Mouse (Mus musculus) MEL (cell line): ENCODE results near the gene Fgfr2. TPM values are rescaled to one million over a fixed set of nuclear protein-coding genes. Genes with fewer than 3 reads are reported as not detected.

Experiments
- DNase-seq: peaks from one replicate; pipeline ENCODE4 v3.0.0; 2011; ENCODE audit warnings: low read depth, low spot score
- H3K27ac ChIP-seq: 2 replicates; pipeline ENCODE4 v1.5.1; 2012; ENCODE audit warnings: low read depth, mild to moderate bottlenecking, control low read depth, low read length, moderate library complexity; ENCODE audit not compliant: control insufficient read depth
- H3K27me3 ChIP-seq, 2 experiments: fragments of 150-350 bp in 1 of 2; sonication (generic) in 1 of 2; 2 replicates each; pipeline ENCODE4 v1.6.1; 2012; ENCODE audit warnings: low read length in 2 of 2, mild to moderate bottlenecking in 2 of 2, improper control_type of control experiment in 1 of 2, moderate library complexity in 1 of 2; ENCODE audit not compliant: insufficient read depth in 2 of 2, control insufficient read depth in 1 of 2
- H3K36me3 ChIP-seq, 2 experiments: 2 replicates each; pipeline ENCODE4 v1.6.1; 2012 to 2014; ENCODE audit warnings: low read length in 2 of 2, improper control_type of control experiment in 1 of 2, inconsistent platforms in 1 of 2, mild to moderate bottlenecking in 1 of 2; ENCODE audit not compliant: insufficient read depth in 2 of 2, control insufficient read depth in 1 of 2
- H3K4me1 ChIP-seq, 2 experiments: fragments of 150-350 bp in 1 of 2; sonication (generic) in 1 of 2; 2 replicates each; pipeline ENCODE4 v1.6.1; 2012; ENCODE audit warnings: low read length in 2 of 2, improper control_type of control experiment in 1 of 2, mild to moderate bottlenecking in 1 of 2; ENCODE audit not compliant: insufficient read depth in 2 of 2, control insufficient read depth in 1 of 2
- H3K4me3 ChIP-seq, 2 experiments: fragments of 150-350 bp in 1 of 2; sonication (generic) in 1 of 2; 2 replicates each; pipeline ENCODE4 v1.5.1; 2012; ENCODE audit warnings: low read depth in 2 of 2, low read length in 2 of 2, mild to moderate bottlenecking in 2 of 2, moderate library complexity in 2 of 2, control low read depth in 1 of 2, improper control_type of control experiment in 1 of 2; ENCODE audit not compliant: control insufficient read depth in 1 of 2, insufficient read depth in 1 of 2
- H3K79me2 ChIP-seq: 2 replicates; pipeline ENCODE4 v1.6.1; 2012; ENCODE audit warnings: mild to moderate bottlenecking, low read length, moderate library complexity; ENCODE audit not compliant: control insufficient read depth, poor library complexity, insufficient read depth
- H3K9ac ChIP-seq: 2 replicates; pipeline ENCODE4 v1.6.1; 2012; ENCODE audit warnings: low read depth, mild to moderate bottlenecking, control low read depth, low read length, moderate library complexity; ENCODE audit not compliant: control insufficient read depth, poor library complexity, severe bottlenecking
- H3K9me3 ChIP-seq: fragments of 150-350 bp; sonication (generic); replicated peaks from 2 replicates; pipeline ENCODE4 v1.6.1; 2012; ENCODE audit warnings: mild to moderate bottlenecking, low read length, improper control_type of control experiment, moderate library complexity; ENCODE audit not compliant: insufficient read depth
- E2F4 ChIP-seq: IDR thresholded peaks from 2 replicates; pipeline ENCODE4 v1.6.1; 2011; ENCODE audit warnings: low read depth, low read length, improper control_type of control experiment, borderline replicate concordance
- ETS1 ChIP-seq: IDR thresholded peaks from 2 replicates; pipeline ENCODE4 v1.6.1; 2012; ENCODE audit warnings: low read depth, mild to moderate bottlenecking, inconsistent platforms, low read length, improper control_type of control experiment, moderate library complexity
- GABPA ChIP-seq: IDR thresholded peaks from 2 replicates; pipeline ENCODE4 v1.6.1; 2012; ENCODE audit warnings: low read depth, mild to moderate bottlenecking, inconsistent platforms, low read length, improper control_type of control experiment, moderate library complexity
- GATA1 ChIP-seq: IDR thresholded peaks from 2 replicates; pipeline ENCODE4 v1.6.1; 2011; ENCODE audit warnings: low read depth, low read length, improper control_type of control experiment
- KAT2A ChIP-seq: conservative IDR thresholded peaks from 2 replicates; pipeline ENCODE4 v1.6.1; 2012; ENCODE audit warnings: low read depth, low read length, improper control_type of control experiment, inconsistent platforms
- MAFK ChIP-seq: IDR thresholded peaks from 2 replicates; pipeline ENCODE4 v1.6.1; 2011; ENCODE audit warnings: low read depth, mild to moderate bottlenecking, low read length, improper control_type of control experiment, borderline replicate concordance
- MAX ChIP-seq: IDR thresholded peaks from 2 replicates; pipeline ENCODE4 v1.6.1; 2011; ENCODE audit warnings: low read length, improper control_type of control experiment
- MEF2A ChIP-seq: IDR thresholded peaks from 2 replicates; pipeline ENCODE4 v1.6.1; 2014; ENCODE audit warnings: low read depth, mild to moderate bottlenecking, inconsistent platforms, low read length, improper control_type of control experiment; ENCODE audit not compliant: poor library complexity, insufficient replicate concordance, severe bottlenecking; ENCODE audit errors: extremely low read depth
- MXI1 ChIP-seq: IDR thresholded peaks from 2 replicates; pipeline ENCODE4 v1.6.1; 2011; ENCODE audit warnings: mild to moderate bottlenecking, low read depth, low read length, improper control_type of control experiment
- MYB ChIP-seq: IDR thresholded peaks from 2 replicates; pipeline ENCODE4 v1.6.1; 2011; ENCODE audit warnings: mild to moderate bottlenecking, low read depth, low read length, improper control_type of control experiment
- MYC ChIP-seq: IDR thresholded peaks from 2 replicates; pipeline ENCODE4 v1.6.1; 2011; ENCODE audit warnings: low read depth, mild to moderate bottlenecking, low read length, improper control_type of control experiment, moderate library complexity
- POLR2AphosphoS2 ChIP-seq: IDR thresholded peaks from 2 replicates; pipeline ENCODE4 v1.6.1; 2011; ENCODE audit warnings: low read length, improper control_type of control experiment
- RAD21 ChIP-seq: IDR thresholded peaks from 2 replicates; pipeline ENCODE4 v1.6.1; 2011; ENCODE audit warnings: mild to moderate bottlenecking, low read depth, low read length, improper control_type of control experiment
- SIN3A ChIP-seq: IDR thresholded peaks from 2 replicates; pipeline ENCODE4 v1.6.1; 2012; ENCODE audit warnings: low read length, improper control_type of control experiment, inconsistent platforms
- SMC3 ChIP-seq: IDR thresholded peaks from 2 replicates; pipeline ENCODE4 v1.6.1; 2011; ENCODE audit warnings: low read depth, low read length, improper control_type of control experiment
- TAL1 ChIP-seq: IDR thresholded peaks from 2 replicates; pipeline ENCODE4 v1.6.1; 2012; ENCODE audit warnings: mild to moderate bottlenecking, inconsistent platforms, low read length, moderate library complexity, mixed read lengths
- TCF12 ChIP-seq: IDR thresholded peaks from 2 replicates; pipeline ENCODE4 v1.6.1; 2014; ENCODE audit warnings: low read depth, mild to moderate bottlenecking, inconsistent platforms, low read length, improper control_type of control experiment, moderate library complexity
- UBTF ChIP-seq: IDR thresholded peaks from 2 replicates; pipeline ENCODE4 v1.6.1; 2012; ENCODE audit warnings: low read depth, mild to moderate bottlenecking, inconsistent platforms, low read length, improper control_type of control experiment, moderate library complexity, borderline replicate concordance; ENCODE audit not compliant: insufficient read depth
- USF1 ChIP-seq: IDR thresholded peaks from 2 replicates; pipeline ENCODE4 v1.6.1; 2014; ENCODE audit warnings: low read depth, mild to moderate bottlenecking, inconsistent platforms, low read length, improper control_type of control experiment, moderate library complexity
- USF2 ChIP-seq, 2 experiments: IDR thresholded peaks; 2 replicates each; pipeline ENCODE4 v1.6.1; 2011 to 2012; ENCODE audit warnings: improper control_type of control experiment in 2 of 2, low read length in 2 of 2, borderline replicate concordance in 1 of 2, inconsistent platforms in 1 of 2, low read depth in 1 of 2, mild to moderate bottlenecking in 1 of 2; ENCODE audit not compliant: insufficient read depth in 1 of 2
- ZC3H11A ChIP-seq: IDR thresholded peaks from 2 replicates; pipeline ENCODE4 v1.6.1; 2012; ENCODE audit warnings: low read depth, mild to moderate bottlenecking, inconsistent platforms, low read length, improper control_type of control experiment
- ZKSCAN1 ChIP-seq: IDR thresholded peaks from 2 replicates; pipeline ENCODE4 v1.6.1; 2012; ENCODE audit warnings: low read depth, mild to moderate bottlenecking, inconsistent platforms, low read length, improper control_type of control experiment, moderate library complexity
- ZMIZ1 ChIP-seq: IDR thresholded peaks from 2 replicates; pipeline ENCODE4 v1.6.1; 2012; ENCODE audit warnings: low read depth, mild to moderate bottlenecking, inconsistent platforms, low read length, improper control_type of control experiment, moderate library complexity
- polyA plus RNA-seq, 2 experiments: library from polyadenylated mRNA; stranded (reverse) in 1 of 2; unstranded in 1 of 2; fragments of >175 nt in 1 of 2; fragments of >200 nt in 1 of 2; gene quantifications; 2 replicates each; pipeline versions ENCODE4 v1.2.1 to v1.2.4; 2012; ENCODE audit warnings: low replicate concordance in 2 of 2, low read depth in 1 of 2; ENCODE audit not compliant: insufficient read length in 2 of 2, insufficient read depth in 1 of 2, missing spikeins in 1 of 2
- total RNA-seq: library from RNA; depleted of rRNA; stranded (reverse); fragments of 300-350 nt; gene quantifications from 2 replicates; pipeline ENCODE4 v1.2.3, GENCODE M21; 2012

Gene Fgfr2
- total and polyA plus RNA-seq, 3 experiments = not detected

GRCm38 (mm10) chr7:130649257-130649656 lies 2473.9 kb downstream of the Fgfr2 start:
- TF ChIP-seq ETS1 (no peak), MXI1 (no peak), ZMIZ1 (no peak), MAX (no peak), USF1 (no peak)
- Histone ChIP-seq H3K79me2 (peaks cover 6% of the 10 kb centered on the region), H3K27ac (no peak overlapping the region), H3K4me1 (peaks cover 5 to 13% of the 10 kb centered on the region in 2 experiments; a peak in 3 of 4 replicates), H3K27me3 (no peaks in the 10 kb centered on the region), H3K9me3 (no peaks in the 10 kb centered on the region), H3K4me3 (no peak overlapping the region), H3K36me3 (peaks cover 0 to 12% of the 10 kb centered on the region in 2 experiments; a peak in 2 of 4 replicates), H3K9ac (no peak overlapping the region)
- no peak for DNase-seq

DNA sequence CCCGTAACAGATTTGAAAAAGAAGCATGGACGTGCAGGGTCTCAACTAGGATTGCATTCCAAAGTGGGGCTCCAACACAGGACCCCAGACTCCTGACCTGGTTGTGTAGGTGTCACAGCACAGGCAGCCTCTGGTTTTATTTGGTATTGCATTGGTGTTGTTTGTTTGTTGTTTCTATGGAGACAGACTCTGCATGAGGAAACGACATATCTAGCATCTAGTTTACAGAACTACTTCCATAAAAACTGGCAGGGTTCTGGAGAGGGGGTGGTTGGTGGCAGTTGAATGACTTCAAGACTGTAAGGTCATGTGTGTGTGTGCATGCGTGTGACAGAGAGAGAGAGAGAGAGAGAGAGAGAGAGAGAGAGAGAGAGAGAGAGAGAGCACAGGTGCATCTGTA lies 2475.1 kb downstream of the Fgfr2 start:
- TF ChIP-seq RAD21 (no peak), MYC (no peak), E2F4 (no peak), SIN3A (peak; percentile 27; the same call in 1 of the 2 replicates), USF2 (IDR thresholded peaks at IDR 0.05; ENCODE audit: borderline replicate concordance in 1 of 2, insufficient read depth in 1 of 2, low read depth in 1 of 2, low read length in 2 of 2) (no peak), SMC3 (no peak), ZC3H11A (no peak)
- Histone ChIP-seq H3K36me3 (peaks cover 0 to 12% of the 10 kb centered on the region in 2 experiments; a peak in 2 of 4 replicates), H3K9me3 (no peaks in the 10 kb centered on the region), H3K79me2 (peaks cover 5% of the 10 kb centered on the region), H3K27me3 (no peaks in the 10 kb centered on the region), H3K4me1 (peaks cover 5 to 13% of the 10 kb centered on the region in 2 experiments; a peak in 3 of 4 replicates), H3K27ac (no peak overlapping the region), H3K4me3 (no peak overlapping the region), H3K9ac (no peak overlapping the region)
- DNase-seq = peak; percentile 43

- Histone ChIP-seq H3K9ac (peak overlapping the region; percentile 73), H3K4me1 (peaks cover 5 to 13% of the 10 kb centered on the region in 2 experiments; a peak in 3 of 4 replicates), H3K4me3 (peak overlapping the region; percentile 62 to 87), H3K27ac (peak overlapping the region; percentile 76), H3K36me3 (peaks cover 0 to 12% of the 10 kb centered on the region in 2 experiments; a peak in 2 of 4 replicates), H3K79me2 (peaks cover 5% of the 10 kb centered on the region), H3K9me3 (no peaks in the 10 kb centered on the region), H3K27me3 (no peaks in the 10 kb centered on the region)
- DNase-seq = peak; percentile 89
- TF ChIP-seq MAFK (no peak), MAX (peak; percentile 94), ZKSCAN1 (no peak), POLR2AphosphoS2 (no peak), MEF2A (no peak), MYB (no peak), E2F4 (no peak), ETS1 (0 out of 2 replicates have a peak, but pooled peaks have one; percentile 22), MYC (no peak), MXI1 (no peak), TAL1 (no peak), GABPA (no peak), UBTF (no peak), SMC3 (no peak), ZC3H11A (no peak), USF2 (IDR thresholded peaks at IDR 0.05; ENCODE audit: borderline replicate concordance in 1 of 2, insufficient read depth in 1 of 2, low read depth in 1 of 2, low read length in 2 of 2) (peak; percentile 80 to 93), GATA1 (no peak), KAT2A (no peak; the same call in 1 of the 2 replicates), TCF12 (peak; percentile 6; the same call in 1 of the 2 replicates), SIN3A (no peak; the same call in 1 of the 2 replicates)
These were observed 2476.4 kb downstream of the Fgfr2 start for GRCm38 (mm10) chr7:130646762-130647139.
